Mouse (Mus musculus): ENCODE data around the gene Kdf1.
A peak's percentile ranks its signal among the peaks of the same experiment; 100 is the strongest.
"Not testable (repeated sequence)": the region's sequence is repeated elsewhere in the genome, so short reads cannot be mapped to it uniquely, and the experiment has no call there.

The Kdf1 gene

DNA sequence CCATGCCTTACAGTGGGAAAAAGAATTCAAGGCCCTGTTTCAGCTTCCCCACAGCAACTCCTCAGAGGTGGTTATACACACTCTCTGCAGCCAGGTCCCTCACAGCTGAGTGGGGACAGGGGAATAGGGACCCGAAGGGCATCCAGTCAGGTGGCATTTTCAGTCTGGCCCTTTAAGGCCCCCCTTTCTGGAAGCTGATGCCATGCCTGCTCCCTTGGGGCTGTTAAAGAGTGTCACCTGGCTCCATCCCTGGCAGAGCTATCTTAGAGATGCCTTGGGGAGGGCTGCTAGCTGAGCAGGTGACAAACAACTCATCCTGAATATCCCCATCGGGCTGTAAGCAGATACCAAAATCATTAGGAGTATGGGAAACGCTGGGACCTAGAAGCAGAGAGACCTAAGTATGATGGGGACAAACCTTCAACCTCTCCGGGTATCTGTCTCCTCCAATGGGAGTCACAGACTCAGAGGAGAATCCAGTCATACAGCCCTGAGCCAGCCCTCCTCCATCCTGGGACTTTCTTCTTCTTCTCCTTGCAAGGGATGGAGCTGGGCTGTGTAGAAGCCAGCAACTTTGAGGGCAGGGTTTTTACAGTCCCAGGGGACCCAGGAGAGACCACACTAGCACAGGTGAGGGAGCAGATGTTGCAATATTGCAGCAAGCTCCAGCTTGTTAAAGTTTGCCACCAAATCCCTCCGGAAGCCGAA is 21.9 kb upstream of the Kdf1 start:
- no peak for DNase-seq (ENCODE audit: low spot score in 2 of 2)

DNA sequence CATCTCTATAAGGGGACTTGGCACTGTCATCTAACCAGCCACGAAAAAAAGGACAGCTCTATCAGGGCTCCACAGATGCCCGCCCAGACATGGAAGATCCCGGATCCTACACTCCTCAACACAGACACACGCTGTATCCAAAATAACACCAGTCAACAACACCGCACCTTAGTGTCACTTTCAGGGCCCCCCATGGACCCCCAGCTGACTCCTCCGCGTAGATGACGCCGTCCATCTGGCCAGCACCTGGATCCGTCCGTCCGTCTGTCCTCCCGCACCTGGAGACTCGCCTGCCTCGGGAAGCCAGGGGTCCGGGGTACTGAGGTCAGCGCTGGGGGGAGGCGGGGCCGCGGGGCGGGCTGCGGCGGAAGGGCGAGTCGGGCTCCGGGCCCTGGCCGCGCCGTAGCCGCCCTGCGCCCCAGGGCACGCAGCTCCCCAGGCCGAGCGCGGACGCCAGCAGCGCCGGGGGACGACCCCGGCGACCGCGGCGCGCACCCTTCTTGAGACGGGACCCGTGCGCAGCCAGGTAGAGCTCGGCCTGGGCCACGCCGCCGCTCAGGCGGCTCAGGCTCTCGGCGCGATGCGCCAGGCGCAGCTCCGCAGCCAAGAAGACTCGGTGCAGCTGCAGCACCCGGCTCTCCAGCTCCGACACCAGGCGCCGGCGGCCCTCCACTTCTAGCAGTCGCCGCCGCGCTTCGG is 21.2 kb upstream of the Kdf1 start:
- no peak for DNase-seq (ENCODE audit: low spot score in 2 of 2)

DNA sequence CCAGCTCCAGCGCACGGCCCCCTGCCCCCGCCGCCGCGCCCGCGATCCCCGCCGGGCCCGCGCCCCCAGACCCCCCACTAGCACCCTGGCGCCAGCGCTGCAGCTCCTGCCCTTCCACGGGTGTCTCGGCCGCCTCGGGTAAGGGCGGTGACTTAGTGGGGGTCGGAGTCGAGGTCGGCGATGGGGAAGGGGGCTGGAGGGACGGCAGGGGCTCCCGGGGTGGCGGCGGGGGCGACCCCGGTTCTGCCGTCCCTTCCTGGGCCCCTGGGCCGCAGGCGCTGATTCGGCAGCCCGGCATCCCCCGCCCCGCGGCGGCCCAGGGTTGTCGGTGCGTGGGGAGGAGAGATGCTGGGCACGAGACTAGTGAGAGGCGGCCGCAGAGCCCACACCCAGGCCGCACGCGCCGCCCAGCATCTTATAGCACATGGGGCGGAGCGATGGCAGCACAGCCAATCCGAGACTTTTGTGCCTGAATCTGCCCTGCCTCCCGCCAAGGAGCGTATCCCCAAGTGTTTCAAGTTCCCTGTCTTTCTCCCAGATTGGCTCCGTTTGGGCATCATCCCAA is 20.5 kb upstream of the Kdf1 start, which contains the start of gene Trnp1:
TSS of gene Trnp1 (minus strand) at position 391 of the 565 bp plus-strand sequence.
- peak; percentile 84 for DNase-seq (ENCODE audit: low spot score in 2 of 2)

DNA sequence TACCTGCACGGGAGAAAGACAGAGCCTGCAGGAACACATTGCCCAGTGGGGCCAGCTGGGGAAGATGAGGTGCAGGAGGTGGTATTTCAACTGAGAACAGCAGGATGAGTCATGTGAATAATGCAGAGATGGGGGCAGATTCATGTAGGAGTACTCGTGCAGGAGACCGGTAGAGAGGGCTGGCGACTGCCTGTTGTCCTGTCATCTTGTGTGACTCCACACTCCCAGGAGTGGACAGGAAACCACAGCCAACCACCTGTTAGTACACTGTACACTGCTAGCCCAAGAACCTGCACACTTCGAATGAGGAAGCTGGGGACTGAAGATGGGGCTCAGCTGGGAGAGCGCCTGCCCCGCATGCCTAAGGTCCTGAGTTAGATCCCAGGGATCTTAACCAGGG is 17.2 kb upstream of the Kdf1 start:
- no peak for DNase-seq (ENCODE audit: low spot score in 2 of 2)

DNA sequence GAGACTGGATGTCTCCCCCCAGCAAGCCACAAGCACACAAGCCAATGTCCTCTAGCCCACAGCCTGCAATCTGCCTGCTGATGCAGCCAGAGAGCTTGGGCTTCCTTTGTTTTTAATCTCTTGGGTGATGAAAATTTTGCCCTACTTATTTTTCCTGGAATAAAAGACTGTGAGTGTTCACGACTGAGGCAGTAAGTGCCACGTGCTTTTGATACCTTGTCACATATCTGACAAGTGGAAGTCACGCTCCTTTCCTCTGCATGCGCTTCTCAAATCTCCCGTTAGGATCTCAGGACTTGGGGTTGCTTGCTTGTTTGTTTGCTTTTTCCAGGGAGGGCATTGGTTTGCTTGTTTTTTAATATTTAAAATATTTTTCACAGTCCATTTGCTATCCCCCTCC is 14.5 kb upstream of the Kdf1 start:
- no peak for DNase-seq (ENCODE audit: low spot score in 2 of 2)

DNA sequence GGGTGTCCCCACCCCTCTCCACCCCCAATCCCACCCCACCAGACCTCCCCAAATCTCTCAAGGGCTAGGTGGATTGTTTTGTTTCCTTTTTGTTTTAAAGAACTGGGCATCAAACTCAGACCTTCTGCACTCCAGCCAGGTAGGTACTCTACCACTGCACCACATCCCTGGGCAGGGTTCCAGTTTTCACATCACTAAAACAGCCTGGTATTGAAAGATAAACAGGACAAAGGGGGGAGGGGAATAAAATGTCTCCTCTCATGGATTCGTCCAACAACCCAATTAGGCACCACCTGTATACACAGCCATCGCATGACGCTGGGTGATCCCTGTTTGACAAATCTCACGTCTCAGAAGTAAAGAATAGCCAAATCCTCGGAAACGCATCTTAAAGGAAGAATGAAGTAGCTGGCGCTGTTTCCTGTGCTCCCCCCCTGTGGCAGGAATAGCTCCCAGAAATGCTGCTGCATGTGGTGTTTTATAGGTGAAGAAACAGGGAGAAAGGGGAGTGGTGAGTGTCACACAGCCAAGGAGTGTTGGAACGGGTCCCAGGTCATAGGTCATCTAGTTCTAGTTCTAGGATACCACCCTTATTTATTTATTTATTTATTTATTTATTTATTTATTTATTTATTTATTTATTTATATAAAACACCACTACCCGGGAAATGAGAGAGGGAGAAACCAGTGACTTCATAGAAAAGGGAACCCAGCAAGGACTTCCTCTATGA is 13.8 kb upstream of the Kdf1 start:
- no peak for DNase-seq (ENCODE audit: low spot score in 2 of 2)

DNA sequence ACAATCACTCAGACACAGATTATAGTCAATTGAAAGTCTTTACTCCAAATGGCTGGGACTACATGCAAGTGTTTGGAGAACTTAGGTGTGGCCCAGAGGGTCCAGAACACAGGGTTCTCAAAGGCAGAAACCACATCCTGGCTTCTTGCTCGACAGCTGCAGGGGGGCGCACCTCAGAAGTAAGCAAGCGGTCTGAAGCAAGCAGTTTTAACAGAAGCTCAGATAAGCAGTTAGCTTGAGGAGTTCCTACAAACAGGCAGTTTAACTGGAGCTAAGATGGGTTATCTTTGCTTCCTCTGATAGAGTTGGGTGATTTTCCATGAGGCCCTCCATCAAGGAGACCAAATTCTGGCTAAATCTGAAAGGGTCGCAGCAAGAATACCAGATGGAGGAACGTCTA is 12.2 kb upstream of the Kdf1 start:
- DNase-seq (ENCODE audit: low spot score in 2 of 2) = no peak

DNA sequence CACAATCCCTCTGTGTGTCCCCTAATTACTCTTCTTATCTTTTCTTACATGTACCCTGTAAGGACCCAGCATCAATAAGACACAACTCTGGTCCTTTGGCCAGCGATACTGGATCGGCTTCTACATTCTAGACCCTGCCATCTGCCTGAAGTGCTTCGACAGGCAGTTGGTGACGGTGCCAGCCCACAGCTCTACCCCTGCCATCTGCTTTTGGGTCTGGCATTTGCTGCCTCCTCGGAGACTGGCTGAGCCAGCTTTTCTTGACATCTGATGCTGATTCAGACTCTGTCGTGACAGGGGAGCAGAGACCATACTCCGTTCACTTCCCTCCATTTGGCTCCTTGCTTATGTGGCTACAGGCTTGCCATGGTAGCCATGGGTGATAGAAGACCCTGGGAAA is 9.8 kb upstream of the Kdf1 start:
- no peak for DNase-seq (ENCODE audit: low spot score in 2 of 2)

DNA sequence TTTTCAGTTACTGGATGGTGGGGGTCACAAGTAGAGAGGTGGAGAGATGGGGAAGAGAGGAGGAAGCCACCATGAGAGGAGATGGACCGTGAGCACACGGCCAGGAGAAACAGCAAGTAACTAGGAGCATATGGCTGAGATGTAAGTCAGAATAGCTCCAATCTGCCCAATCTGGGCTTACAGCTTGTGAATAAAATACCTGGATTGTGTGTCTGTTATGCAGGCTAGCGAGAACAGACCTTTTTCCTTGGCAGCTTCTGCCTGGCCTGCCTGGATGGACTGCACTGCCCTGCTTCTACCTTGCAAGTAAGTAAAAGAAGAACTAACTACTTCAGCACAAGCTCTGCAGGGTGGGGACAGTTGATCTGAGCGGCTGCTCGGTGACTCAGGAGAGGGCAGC is 7.7 kb upstream of the Kdf1 start:
- DNase-seq (ENCODE audit: low spot score in 2 of 2) = no peak

DNA sequence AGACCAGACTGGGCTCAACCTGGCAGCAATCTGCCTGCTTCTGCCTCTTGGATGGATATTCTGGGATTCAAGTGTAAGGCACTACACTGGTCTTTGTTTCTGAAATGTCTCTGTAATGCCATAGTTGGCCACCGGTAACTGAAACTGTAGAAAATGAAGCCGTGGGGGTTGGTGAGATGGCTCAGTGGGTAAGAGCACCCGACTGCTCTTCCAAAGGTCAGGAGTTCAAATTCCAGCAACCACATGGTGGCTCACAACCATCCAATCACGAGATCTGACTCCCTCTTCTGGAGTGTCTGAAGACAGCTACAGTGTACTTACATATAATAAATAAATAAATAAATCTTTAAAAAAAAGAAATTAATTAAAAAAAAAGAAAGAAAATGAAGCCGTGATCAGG is 6.3 kb upstream of the Kdf1 start:
- DNase-seq (ENCODE audit: low spot score in 2 of 2) = not testable (repeated sequence)

DNA sequence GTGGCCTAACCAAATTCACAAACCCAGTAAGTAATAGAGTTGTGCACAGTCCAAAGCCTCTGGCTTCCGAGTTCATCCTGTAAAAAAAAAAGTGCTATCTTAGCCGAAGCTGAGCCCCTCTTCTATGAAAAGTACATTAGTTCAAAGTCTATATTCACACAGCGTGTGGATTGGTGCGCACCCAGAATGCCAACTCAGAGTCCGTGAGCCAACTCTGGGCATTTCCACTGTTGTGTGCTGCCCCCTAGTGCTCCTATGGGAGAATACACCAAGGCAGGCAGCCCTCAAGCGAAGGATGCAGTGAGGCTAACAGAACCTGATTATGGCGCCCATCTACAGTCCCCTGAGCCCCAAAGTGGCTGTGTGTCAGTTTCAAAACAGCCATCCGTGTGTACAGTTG is 5.8 kb upstream of the Kdf1 start:
- DNase-seq (ENCODE audit: low spot score in 2 of 2) = peak in 1 of 2 experiments; percentile 72

DNA sequence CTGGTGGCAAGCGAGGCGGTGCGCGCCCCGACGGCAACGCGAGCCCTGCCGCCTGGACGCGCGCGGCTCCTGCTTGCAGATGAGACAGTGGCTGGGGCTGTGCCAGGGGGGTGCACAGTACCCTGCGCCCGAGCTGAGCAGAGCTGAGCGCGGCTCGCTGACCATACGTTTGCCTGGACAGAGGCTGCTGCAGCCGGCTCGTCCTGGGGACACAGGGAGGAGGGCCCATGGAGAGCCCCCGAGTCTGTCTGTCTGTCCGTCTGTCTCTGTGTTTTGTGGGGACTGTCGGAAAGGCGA is 554 bp downstream of the Kdf1 start:
- DNase-seq (ENCODE audit: low spot score in 2 of 2) = no peak

DNA sequence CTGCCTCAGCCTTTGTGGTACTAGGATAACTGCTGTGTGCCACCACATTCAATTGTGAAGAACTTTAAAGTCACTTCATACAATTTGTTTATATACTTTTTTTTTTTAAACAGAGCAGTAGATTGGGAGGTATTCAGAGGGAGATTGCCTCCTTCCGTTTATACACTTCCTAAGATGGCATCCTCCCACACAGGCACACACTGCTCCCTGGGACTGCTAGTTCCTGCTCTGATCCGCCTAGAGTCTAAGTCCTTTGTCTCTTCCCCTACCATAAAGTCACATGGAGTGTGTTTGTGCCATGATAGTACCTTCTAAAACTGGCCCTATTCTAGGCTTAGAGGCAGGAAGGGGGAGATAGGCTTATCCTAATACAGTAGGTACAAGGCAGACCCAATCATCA is 2.7 kb downstream of the Kdf1 start:
- no peak for DNase-seq (ENCODE audit: low spot score in 2 of 2)

DNA sequence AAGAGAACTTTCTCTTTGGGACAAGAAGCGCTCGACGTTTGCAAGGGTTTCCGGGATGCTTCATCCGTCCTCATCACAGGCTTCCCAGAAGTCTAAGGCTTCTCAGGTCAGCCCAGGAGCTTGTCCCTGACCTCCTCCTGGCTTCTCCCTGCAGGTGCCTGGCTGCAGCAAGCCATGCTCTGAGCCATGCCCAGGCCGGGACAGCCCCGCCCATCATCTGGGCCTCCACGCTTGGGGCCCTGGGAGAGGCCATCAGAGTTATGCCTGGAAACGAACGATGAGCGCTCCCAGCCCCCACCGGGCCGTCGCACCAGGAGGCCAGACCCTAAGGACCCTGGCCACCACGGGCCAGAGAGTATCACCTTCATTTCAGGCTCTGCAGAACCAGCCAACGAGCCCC is 9.0 kb downstream of the Kdf1 start:
- DNase-seq (ENCODE audit: low spot score in 2 of 2) = no peak

DNA sequence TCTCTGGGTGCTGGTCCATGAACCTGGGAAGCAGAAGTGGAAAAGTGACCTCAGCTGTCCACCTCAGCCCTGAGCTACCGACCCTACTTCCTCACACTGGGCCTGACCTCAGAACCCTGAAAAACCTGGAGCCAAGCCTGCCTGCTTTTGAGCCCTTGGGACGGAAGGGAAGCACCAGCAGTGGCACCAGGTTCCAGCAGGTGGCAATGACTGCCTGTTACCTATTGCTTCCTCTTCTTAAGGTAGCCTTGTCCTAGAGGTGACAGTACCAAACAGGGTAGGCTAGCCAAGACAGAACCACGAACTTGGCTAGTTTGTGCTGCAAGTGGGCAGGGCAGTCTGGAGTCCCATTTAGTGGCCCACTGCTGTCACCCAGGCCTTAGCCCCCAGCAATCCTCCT is 14.0 kb downstream of the Kdf1 start:
- DNase-seq (ENCODE audit: low spot score in 2 of 2) = no peak

DNA sequence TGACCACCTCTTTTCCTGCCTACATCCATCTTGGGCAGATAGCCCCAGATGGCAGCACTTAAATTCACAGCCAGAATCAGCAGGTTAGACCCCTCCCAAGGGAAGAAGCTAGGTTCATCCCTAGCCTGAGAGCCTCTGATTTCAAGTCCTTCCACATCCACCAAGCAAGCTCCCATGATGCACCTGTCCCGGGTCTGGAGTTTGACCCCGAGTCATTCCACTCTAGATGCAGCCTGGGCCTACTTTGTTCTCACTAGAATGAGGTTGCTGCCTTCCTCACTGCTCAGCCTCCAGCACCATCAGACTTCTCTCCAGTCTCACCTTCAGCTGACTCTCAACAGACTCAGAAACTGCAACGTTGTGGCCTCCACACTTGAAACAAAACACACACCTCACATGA is 17.3 kb downstream of the Kdf1 start:
- no peak for DNase-seq (ENCODE audit: low spot score in 2 of 2)

DNA sequence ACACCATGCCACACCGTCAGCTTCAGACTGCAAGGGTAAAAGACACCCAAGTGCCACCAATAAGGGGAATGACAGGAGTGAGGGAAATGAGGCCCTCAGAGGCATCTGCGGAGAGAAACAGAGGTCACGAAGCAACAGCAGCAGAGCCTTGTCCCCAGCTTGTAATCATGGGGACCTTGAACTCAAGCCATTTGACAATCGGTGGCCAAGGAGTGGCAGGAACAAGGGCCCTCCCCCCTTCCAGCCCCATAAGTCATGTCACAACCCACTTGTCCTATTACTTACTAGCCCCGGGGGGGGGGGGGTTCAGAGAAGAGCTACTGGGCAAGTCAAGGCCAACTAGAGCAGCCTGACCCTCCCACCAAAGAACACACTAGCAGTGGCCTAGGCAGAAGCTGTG is 17.9 kb downstream of the Kdf1 start:
- no peak for DNase-seq (ENCODE audit: low spot score in 2 of 2)

DNA sequence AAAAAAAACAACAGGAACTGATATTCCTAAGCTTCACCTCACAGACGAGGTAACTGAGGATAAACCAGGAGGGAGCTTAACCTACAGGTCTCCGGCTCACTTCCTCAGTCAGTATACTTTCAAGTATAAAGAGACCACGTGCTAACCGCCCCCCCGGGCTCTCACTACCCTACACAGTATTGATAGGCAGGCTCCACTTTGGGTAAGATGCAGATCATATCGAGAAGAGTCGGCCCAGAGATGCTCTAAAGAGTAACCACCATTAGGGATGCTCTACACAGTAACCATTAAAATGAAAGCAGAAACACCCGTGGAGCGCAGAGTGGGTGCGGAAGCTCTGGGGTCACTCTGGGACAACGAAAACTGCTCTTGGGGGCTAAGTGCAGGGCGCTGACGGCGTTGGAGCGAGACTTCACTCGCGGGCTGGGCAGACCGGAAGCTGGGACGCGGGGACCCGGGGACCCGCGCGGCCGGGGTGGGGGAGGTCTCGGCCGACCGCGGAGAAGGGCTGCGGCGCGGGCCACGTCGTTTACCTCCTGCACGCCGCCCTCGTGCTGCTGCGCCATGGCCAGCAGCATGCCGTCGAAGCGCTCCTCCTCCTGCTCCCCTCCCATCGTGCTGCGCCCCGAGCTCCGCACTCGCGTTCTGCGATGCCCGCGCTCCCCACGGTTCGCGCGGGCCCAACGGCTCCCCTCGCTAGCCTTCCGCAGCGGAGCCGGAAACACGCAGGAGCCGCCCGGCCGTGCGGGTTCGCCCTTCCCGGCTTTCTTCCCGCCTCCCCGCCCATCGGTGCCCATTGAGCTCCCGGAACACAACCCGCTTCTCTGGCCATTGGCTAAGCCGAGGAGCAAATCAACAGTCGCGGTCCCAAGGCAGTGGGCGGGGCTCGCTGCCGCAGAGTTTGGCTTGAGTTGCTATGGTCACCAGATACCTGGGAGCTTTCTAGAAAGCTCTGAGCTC is 26.8 kb downstream of the Kdf1 start, which contains the start of gene Nudc:
TSS of gene Nudc (minus strand) at position 725 of the 960 bp plus-strand sequence.
- DNase-seq (ENCODE audit: low spot score in 2 of 2) = peak; percentile 91 to 95

DNA sequence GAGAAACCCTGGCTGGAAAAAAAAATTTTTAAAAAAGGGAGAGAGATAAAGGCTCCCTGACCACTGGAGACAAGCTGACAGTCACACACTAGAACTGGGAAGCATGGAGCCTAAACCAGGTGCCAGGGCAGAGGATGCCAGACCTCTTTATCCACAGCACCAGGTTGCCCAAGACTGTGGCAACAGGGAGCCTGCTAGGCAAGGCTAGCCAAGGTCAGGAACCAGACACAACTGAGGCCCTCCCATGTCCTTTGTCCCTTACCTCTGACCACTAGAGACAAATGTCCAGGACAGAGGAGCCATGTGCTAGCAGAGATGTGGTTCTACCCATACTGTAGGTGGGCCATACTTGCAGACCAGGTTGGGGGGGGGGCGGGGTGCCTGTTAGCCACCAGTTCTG is 33.3 kb downstream of the Kdf1 start:
- DNase-seq (ENCODE audit: low spot score in 2 of 2) = no peak

DNA sequence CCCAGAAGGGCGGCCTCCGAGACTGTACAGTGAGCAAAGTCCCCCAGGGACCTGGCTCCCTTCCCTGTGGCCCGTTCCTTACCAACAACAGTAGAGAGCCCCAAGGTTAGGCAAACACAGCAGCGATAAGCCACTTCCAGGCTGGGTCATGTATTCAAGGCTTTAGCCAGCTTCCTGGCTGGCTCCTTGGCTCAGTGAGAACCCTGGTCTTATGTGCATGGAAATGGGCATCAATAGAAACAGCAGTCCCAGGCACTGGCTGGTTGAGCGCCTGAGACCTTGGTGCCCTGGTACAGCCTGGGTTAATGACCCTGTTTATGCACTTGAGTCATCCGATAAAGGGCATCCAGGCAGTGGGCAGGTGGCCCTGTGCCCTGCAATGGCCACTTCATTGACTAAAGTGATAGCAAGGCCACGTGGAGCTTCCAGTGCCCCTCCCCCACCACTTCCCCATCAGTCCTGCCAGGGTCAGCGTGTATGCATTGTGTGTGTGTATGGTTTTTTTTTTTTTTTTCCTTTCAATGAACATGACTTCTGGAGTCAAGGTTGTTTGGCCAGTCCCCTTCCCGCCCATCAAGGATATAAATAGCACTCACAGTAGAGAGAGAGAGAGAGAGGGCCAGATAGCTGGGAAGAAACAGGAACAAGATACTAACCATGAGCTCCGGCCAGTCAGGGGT is 34.1 kb downstream of the Kdf1 start, which contains the start of gene Nr0b2:
TSS of gene Nr0b2 (plus strand) at position 609 of the 680 bp plus-strand sequence.
- no peak for DNase-seq (ENCODE audit: low spot score in 2 of 2)
